Mouse (Mus musculus) CH12.LX (cell line): ENCODE data around the gene Tep1. TPM values are rescaled to one million over a fixed set of nuclear protein-coding genes. Genes with fewer than 3 reads are reported as not detected.
A peak's percentile ranks its signal among the peaks of the same experiment; 100 is the strongest.

Experiments
- DNase-seq: peaks from one replicate; pipeline ENCODE4 v3.0.0-alpha.2; 2013; ENCODE audit errors: extremely low read depth
- H3K27ac ChIP-seq: 2 replicates; pipeline ENCODE4 v1.5.1; 2012; ENCODE audit warnings: low read depth, mild to moderate bottlenecking, control low read depth, moderate library complexity; ENCODE audit not compliant: insufficient read depth
- H3K27me3 ChIP-seq: replicated peaks from 2 replicates; pipeline ENCODE3; 2012; ENCODE audit warnings: inconsistent platforms
- H3K36me3 ChIP-seq, 2 experiments: replicated peaks in 1 of 2; 2 replicates each; pipeline versions ENCODE3 to v1.6.1; 2012; ENCODE audit warnings: inconsistent platforms in 1 of 2, low read length in 1 of 2, mild to moderate bottlenecking in 1 of 2, mixed read lengths in 1 of 2, moderate library complexity in 1 of 2; ENCODE audit not compliant: control insufficient read depth in 1 of 2, insufficient read depth in 1 of 2
- H3K4me1 ChIP-seq, 2 experiments: 2 replicates each; pipeline ENCODE4 v1.6.1; 2012; ENCODE audit warnings: inconsistent platforms in 1 of 2, moderate library complexity in 1 of 2; ENCODE audit not compliant: insufficient read depth in 2 of 2, control insufficient read depth in 1 of 2
- H3K4me2 ChIP-seq: 2 replicates; pipeline ENCODE4 v1.6.1; 2012; ENCODE audit warnings: low read depth, mild to moderate bottlenecking, control low read depth; ENCODE audit not compliant: poor library complexity, insufficient read depth, severe bottlenecking
- H3K4me3 ChIP-seq, 3 experiments: fragments of 150-350 bp in 1 of 3; sonication (generic) in 1 of 3; replicated peaks in 1 of 3; 2 replicates each; pipeline versions ENCODE3 to v1.5.1; 2011 to 2012; ENCODE audit warnings: low read depth in 2 of 3, low read length in 2 of 3, mild to moderate bottlenecking in 2 of 3, moderate library complexity in 2 of 3, control low read depth in 1 of 3, improper control_type of control experiment in 1 of 3, inconsistent platforms in 1 of 3, mixed read lengths in 1 of 3; ENCODE audit not compliant: poor library complexity in 1 of 3
- H3K79me2 ChIP-seq: replicated peaks from 2 replicates; pipeline ENCODE4 v1.6.1; 2012; ENCODE audit warnings: mild to moderate bottlenecking, moderate library complexity; ENCODE audit not compliant: control insufficient read depth, poor library complexity, insufficient read depth, severe bottlenecking; ENCODE audit errors: extremely low read depth
- H3K9ac ChIP-seq: 2 replicates; pipeline ENCODE4 v1.6.1; 2012; ENCODE audit warnings: low read depth, mild to moderate bottlenecking, control low read depth, moderate library complexity; ENCODE audit not compliant: insufficient read depth
- H3K9me3 ChIP-seq: replicated peaks from 2 replicates; pipeline ENCODE3; 2012; ENCODE audit warnings: low read length, inconsistent platforms, mixed read lengths
- BHLHE40 ChIP-seq: IDR thresholded peaks from 2 replicates; pipeline ENCODE4 v1.6.1; 2011; ENCODE audit warnings: mild to moderate bottlenecking, low read depth, low read length, improper control_type of control experiment
- CHD2 ChIP-seq: IDR thresholded peaks from 2 replicates; pipeline ENCODE4 v1.6.1; 2011; ENCODE audit warnings: low read length, improper control_type of control experiment
- CTCF ChIP-seq, 2 experiments: IDR thresholded peaks in 1 of 2; conservative IDR thresholded peaks in 1 of 2; 2 replicates each; pipeline ENCODE4 v1.5.1; 2011 to 2012; ENCODE audit warnings: low read depth in 2 of 2, low read length in 2 of 2, improper control_type of control experiment in 1 of 2, inconsistent platforms in 1 of 2, mild to moderate bottlenecking in 1 of 2, moderate library complexity in 1 of 2
- ELF1 ChIP-seq: IDR thresholded peaks from 2 replicates; pipeline ENCODE4 v1.6.1; 2014; ENCODE audit warnings: low read depth, mild to moderate bottlenecking, inconsistent platforms, low read length, improper control_type of control experiment
- EP300 ChIP-seq: IDR thresholded peaks from 2 replicates; pipeline ENCODE4 v1.6.1; 2011; ENCODE audit warnings: low read length, improper control_type of control experiment
- ETS1 ChIP-seq: conservative IDR thresholded peaks from 2 replicates; pipeline ENCODE4 v1.6.1; 2012; ENCODE audit warnings: low read depth, mild to moderate bottlenecking, inconsistent platforms, low read length, improper control_type of control experiment, moderate library complexity
- IRF4 ChIP-seq: IDR thresholded peaks from 2 replicates; pipeline ENCODE4 v1.6.1; 2014; ENCODE audit warnings: low read depth, mild to moderate bottlenecking, inconsistent platforms, low read length, improper control_type of control experiment
- JUND ChIP-seq: conservative IDR thresholded peaks from 2 replicates; pipeline ENCODE4 v1.6.1; 2011; ENCODE audit warnings: low read depth, low read length, improper control_type of control experiment
- MAFK ChIP-seq: IDR thresholded peaks from 2 replicates; pipeline ENCODE4 v1.6.1; 2011; ENCODE audit warnings: low read length, improper control_type of control experiment; ENCODE audit not compliant: insufficient replicate concordance
- MAX ChIP-seq: IDR thresholded peaks from 2 replicates; pipeline ENCODE4 v1.6.1; 2011; ENCODE audit warnings: low read length, improper control_type of control experiment
- MAZ ChIP-seq: IDR thresholded peaks from 2 replicates; pipeline ENCODE4 v1.6.1; 2012; ENCODE audit warnings: low read depth, mild to moderate bottlenecking, inconsistent platforms, low read length, improper control_type of control experiment, moderate library complexity
- MEF2A ChIP-seq: IDR thresholded peaks from 2 replicates; pipeline ENCODE4 v1.6.1; 2014; ENCODE audit warnings: low read depth, mild to moderate bottlenecking, inconsistent platforms, low read length, improper control_type of control experiment, borderline replicate concordance
- MXI1 ChIP-seq: IDR thresholded peaks from 2 replicates; pipeline ENCODE4 v1.6.1; 2011; ENCODE audit warnings: mild to moderate bottlenecking, low read depth, low read length, improper control_type of control experiment
- MYC ChIP-seq: IDR thresholded peaks from 2 replicates; pipeline ENCODE4 v1.6.1; 2011; ENCODE audit warnings: low read depth, mild to moderate bottlenecking, improper control_type of control experiment, low read length
- NRF1 ChIP-seq: IDR thresholded peaks from 2 replicates; pipeline ENCODE4 v1.6.1; 2014; ENCODE audit warnings: low read depth, mild to moderate bottlenecking, inconsistent platforms, low read length, improper control_type of control experiment, moderate library complexity
- POLR2AphosphoS2 ChIP-seq: IDR thresholded peaks from 2 replicates; pipeline ENCODE4 v1.6.1; 2011; ENCODE audit warnings: low read depth, low read length, improper control_type of control experiment
- RAD21 ChIP-seq: IDR thresholded peaks from 2 replicates; pipeline ENCODE4 v1.6.1; 2011; ENCODE audit warnings: low read depth, mild to moderate bottlenecking, low read length, improper control_type of control experiment, moderate library complexity
- RCOR1 ChIP-seq: conservative IDR thresholded peaks from 2 replicates; pipeline ENCODE4 v1.6.1; 2012; ENCODE audit warnings: low read depth, mild to moderate bottlenecking, inconsistent platforms, low read length, improper control_type of control experiment
- SIN3A ChIP-seq: IDR thresholded peaks from 2 replicates; pipeline ENCODE4 v1.6.1; 2012; ENCODE audit warnings: low read length, improper control_type of control experiment, inconsistent platforms
- SMC3 ChIP-seq: IDR thresholded peaks from 2 replicates; pipeline ENCODE4 v1.6.1; 2011; ENCODE audit warnings: low read depth, low read length, improper control_type of control experiment
- TCF12 ChIP-seq: IDR thresholded peaks from 2 replicates; pipeline ENCODE4 v1.6.1; 2014; ENCODE audit warnings: low read depth, mild to moderate bottlenecking, inconsistent platforms, low read length, improper control_type of control experiment
- USF2 ChIP-seq: conservative IDR thresholded peaks from 2 replicates; pipeline ENCODE4 v1.6.1; 2011; ENCODE audit warnings: low read depth, low read length, improper control_type of control experiment
- ZMIZ1 ChIP-seq: IDR thresholded peaks from 2 replicates; pipeline ENCODE4 v1.6.1; 2012; ENCODE audit warnings: low read depth, mild to moderate bottlenecking, inconsistent platforms, low read length, improper control_type of control experiment
- ZNF384 ChIP-seq: IDR thresholded peaks from 2 replicates; pipeline ENCODE4 v1.6.1; 2012; ENCODE audit warnings: low read depth, low read length, improper control_type of control experiment, inconsistent platforms
- dilution Hi-C: fragments of 300-500 bp; cut with MboI; formaldehyde crosslinking; loops from 2 replicates; pipeline ENCODE4 v1.14.3; 2020; ENCODE audit warnings: low sequenced_read_pairs; ENCODE audit not compliant: extremely low pct_unique_long_range_greater_than_20kb, extremely low pct_ligation_motif_present
- in situ Hi-C: fragments of 300-500 bp; cut with MboI; formaldehyde crosslinking; loops from 3 replicates; pipeline ENCODE4 v1.14.3; 2019; ENCODE audit warnings: low sequenced_read_pairs, low pct_ligation_motif_present, low pct_unique_long_range_greater_than_20kb, mixed read lengths
- polyA plus RNA-seq: library from polyadenylated mRNA; unstranded; fragments of >175 nt; gene quantifications from 2 replicates; pipeline ENCODE4 v1.2.1, GENCODE M21; 2012; ENCODE audit warnings: low read depth; ENCODE audit not compliant: insufficient read length
- total RNA-seq, 2 experiments: library from RNA; depleted of rRNA; stranded (reverse); fragments of 300-350 nt in 1 of 2; fragments of >200 nt in 1 of 2; gene quantifications; 2 replicates each; pipeline ENCODE4 v1.2.3; 2012 to 2014

Tep1 gene
- total and polyA plus RNA-seq, 3 experiments, result 4.1 to 14.7 (median 12.9) TPM

- Histone ChIP-seq H3K79me2 (no peaks in the 10 kb centered on the region), H3K4me2 (peak overlapping the region; percentile 53), H3K36me3 (peaks cover 41 to 78% of the 10 kb centered on the region in 2 experiments), H3K27me3 (no peaks in the 10 kb centered on the region), H3K27ac (peak overlapping the region; percentile 80), H3K4me3 (peak overlapping the region in 2 of 3 experiments; percentile 19 to 27), H3K9ac (peak overlapping the region; percentile 27; the same call in 1 of the 2 replicates), H3K4me1 (peaks cover 7 to 25% of the 10 kb centered on the region in 2 experiments), H3K9me3 (no peaks in the 10 kb centered on the region)
- in situ Hi-C loops, result loop anchor here (25.0 kb wide), 1 partner anchor 438 kb away; the partner anchor contains the start of gene Rnase2a
- peak; percentile 85 for DNase-seq
- TF ChIP-seq IRF4 (peak; percentile 99), MAZ (0 out of 2 replicates have a peak, but pooled peaks have one; percentile 39), MEF2A (peak; percentile 54), ZMIZ1 (no peak), MYC (peak; percentile 92), SIN3A (peak; percentile 81), MAX (peak; percentile 95), MXI1 (peak; percentile 94), MAFK (0 out of 2 replicates have a peak, but pooled peaks have one; percentile 26), RCOR1 (peak; percentile 86), JUND (0 out of 2 replicates have a peak, but pooled peaks have one; percentile 43), POLR2AphosphoS2 (no peak), BHLHE40 (peak; percentile 97), RAD21 (no peak), ETS1 (peak; percentile 66; the same call in 1 of the 2 replicates), CHD2 (peak; percentile 56; the same call in 1 of the 2 replicates), ZNF384 (no peak), ELF1 (peak; percentile 73), SMC3 (no peak), TCF12 (0 out of 2 replicates have a peak, but pooled peaks have one; percentile 35), USF2 (0 out of 2 replicates have a peak, but pooled peaks have one; percentile 2), EP300 (peak; percentile 99)
- dilution Hi-C loops, result no loop called here
Measured at GRCm38 (mm10) chr14:50824219-50824618, 46.1 kb downstream of the Tep1 start.

- Histone ChIP-seq H3K9ac (no peak overlapping the region), H3K9me3 (no peaks in the 10 kb centered on the region), H3K27ac (no peak overlapping the region), H3K4me1 (peaks cover 7 to 25% of the 10 kb centered on the region in 2 experiments), H3K4me2 (no peak overlapping the region), H3K27me3 (no peaks in the 10 kb centered on the region), H3K4me3 (no peak overlapping the region), H3K79me2 (no peaks in the 10 kb centered on the region), H3K36me3 (peaks cover 40 to 76% of the 10 kb centered on the region in 2 experiments)
- TF ChIP-seq JUND (no peak), MAZ (no peak), MXI1 (no peak), SMC3 (0 out of 2 replicates have a peak, but pooled peaks have one; percentile 5), CTCF (conservative IDR thresholded peaks at IDR 0.05 in 1 of 2, IDR thresholded peaks at IDR 0.05 in 1 of 2; ENCODE audit: low read depth in 2 of 2, low read length in 2 of 2) (peak in 1 of 2 experiments; percentile 34; a peak in 2 of 4 replicates), ZNF384 (no peak), IRF4 (no peak), BHLHE40 (no peak), RAD21 (peak; percentile 9), POLR2AphosphoS2 (no peak), NRF1 (no peak)
- in situ Hi-C loops (loop anchor here (25.0 kb wide), 1 partner anchor 439 kb away; the partner anchor contains the start of gene Rnase2a), dilution Hi-C loops (no loop called here)
- peak; percentile 21 for DNase-seq
Measured at GRCm38 (mm10) chr14:50823240-50823639, 47.1 kb downstream of the Tep1 start.
